Mouse (Mus musculus) ES-Bruce4 (cell line): ENCODE measurements around the gene Hbs1l.

Source experiments
- CTCF ChIP-seq: IDR thresholded peaks from one replicate; pipeline ENCODE4 v1.8.1; 2011; ENCODE audit warnings: low read depth, low read length
- EP300 ChIP-seq: IDR thresholded peaks from 2 replicates; pipeline ENCODE4 v1.6.1; 2011; ENCODE audit warnings: low read depth, low read length; ENCODE audit not compliant: insufficient read depth

DNA sequence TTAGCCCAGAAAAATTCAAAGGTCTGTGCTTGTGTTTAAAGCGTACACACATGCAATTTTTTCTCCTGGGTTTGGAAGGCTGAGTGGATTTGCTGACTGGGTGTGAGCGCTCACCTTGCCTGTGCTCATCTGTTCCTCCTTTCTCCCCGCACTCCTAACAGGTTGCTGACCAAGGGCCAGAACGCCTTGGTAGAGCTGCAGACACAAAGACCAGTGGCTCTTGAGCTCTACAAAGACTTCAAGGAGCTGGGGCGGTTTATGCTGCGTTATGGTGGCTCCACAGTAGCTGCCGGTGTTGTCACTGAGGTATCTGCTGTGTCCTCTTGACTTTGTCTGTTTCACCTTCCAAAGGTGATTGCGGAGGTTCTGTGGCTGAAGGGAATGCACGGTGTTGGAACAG, 71.7 kb downstream of the Hbs1l start:
- TF ChIP-seq CTCF, result no peak
- TF ChIP-seq EP300, result no peak
